Mouse (Mus musculus): ENCODE results near the gene Fbxo5. TPM values are rescaled to one million over a fixed set of nuclear protein-coding genes. Genes with fewer than 3 reads are reported as not detected.

Gene Fbxo5
- total and polyA plus RNA-seq, 2 experiments from 2014 or later = 7.8 to 8.9 TPM

GRCm38 (mm10) chr10:5806416-5806815 lies 1.0 kb upstream of the Fbxo5 start:
- Histone ChIP-seq H3K27ac (ENCODE audit: low read depth, low read length) (peak overlapping the region; percentile 86), H3K4me2 (ENCODE audit: low read depth) (peak overlapping the region; percentile 98), H3K4me3 (ENCODE audit: low read depth, low read length) (peak overlapping the region; percentile 68), H3K27me3 (ENCODE audit: insufficient read depth, low read length) (no peaks in the 10 kb centered on the region), H3K36me3 (ENCODE audit: insufficient read depth) (peaks cover 4% of the 10 kb centered on the region), H3K9me3 (ENCODE audit: low read length) (no peaks in the 10 kb centered on the region), H3K9ac (peak overlapping the region; percentile 46), H3K4me1 (ENCODE audit: insufficient read depth) (peaks cover 5% of the 10 kb centered on the region; the same call in 1 of the 2 replicates)
- DNase-seq (peak; percentile 42), ATAC-seq (no peak)
- 7% methylated on average over 8 of the region's 8 CpGs for WGBS
- TF ChIP-seq CTCF (IDR thresholded peaks at IDR 0.05; ENCODE audit: low read depth) = no peak

GRCm38 (mm10) chr10:5805731-5806307 lies 419 bp upstream of the Fbxo5 start:
- H3K27me3 ChIP-seq (ENCODE audit: insufficient read depth, low read length) = no peaks in the 10 kb centered on the region
- ATAC-seq = peak; percentile 95

DNA sequence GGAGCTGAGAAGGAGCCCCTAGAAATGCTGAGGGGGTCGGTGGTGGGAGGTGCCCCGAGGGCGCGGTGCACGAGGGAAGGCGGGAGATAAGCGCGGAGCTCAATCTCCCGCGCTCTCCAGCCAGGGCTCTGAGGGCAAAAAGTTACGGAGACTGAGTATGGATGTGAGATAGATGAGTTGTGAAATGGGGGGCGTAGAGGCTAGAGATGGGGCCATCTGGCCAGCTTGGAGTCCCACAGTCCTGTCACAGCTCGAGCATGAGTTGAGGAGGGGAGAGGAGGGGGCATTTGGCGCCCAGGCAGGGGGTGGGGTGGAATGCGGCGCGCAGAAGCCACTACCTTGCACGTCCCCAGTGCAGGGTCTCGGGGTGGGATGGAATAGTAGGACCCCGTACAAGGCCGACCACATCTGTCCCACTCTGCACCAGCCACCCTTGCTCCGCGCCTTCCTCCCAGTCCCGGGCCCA lies 676 bp downstream of the Fbxo5 start:
- Histone ChIP-seq H3K4me2 (ENCODE audit: low read depth) (peak overlapping the region; percentile 98), H3K4me1 (ENCODE audit: insufficient read depth) (peaks cover 5% of the 10 kb centered on the region; the same call in 1 of the 2 replicates), H3K4me3 (ENCODE audit: low read depth, low read length) (peak overlapping the region; percentile 68), H3K27me3 (ENCODE audit: insufficient read depth, low read length) (no peaks in the 10 kb centered on the region), H3K36me3 (ENCODE audit: insufficient read depth) (peaks cover 9% of the 10 kb centered on the region; the same call in 1 of the 2 replicates), H3K9me3 (ENCODE audit: low read length) (no peaks in the 10 kb centered on the region), H3K9ac (0 out of 2 replicates have a peak overlapping the region, but pooled peaks have one; percentile 14), H3K27ac (ENCODE audit: low read depth, low read length) (no peak overlapping the region)
- under 1% methylated on average over 24 of the region's 24 CpGs for WGBS
- DNase-seq (no peak), ATAC-seq (no peak)
- no peak for TF ChIP-seq CTCF (IDR thresholded peaks at IDR 0.05; ENCODE audit: low read depth)

More at GRCm38 (mm10) chr10:5805731-5806307, 419 bp upstream of the Fbxo5 start:
- Histone ChIP-seq H3K4me1 (ENCODE audit: insufficient read depth) (peaks cover 5% of the 10 kb centered on the region; the same call in 1 of the 2 replicates), H3K9ac (peak overlapping the region; percentile 46), H3K9me3 (ENCODE audit: low read length) (no peaks in the 10 kb centered on the region), H3K27ac (ENCODE audit: low read depth, low read length) (peak overlapping the region; percentile 86), H3K36me3 (ENCODE audit: insufficient read depth) (peaks cover 4% of the 10 kb centered on the region; the same call in 1 of the 2 replicates), H3K4me3 (ENCODE audit: low read depth, low read length) (peak overlapping the region; percentile 68), H3K4me2 (ENCODE audit: low read depth) (peak overlapping the region; percentile 98)
- no peak; the same call in 1 of the 2 replicates for TF ChIP-seq CTCF (IDR thresholded peaks at IDR 0.05; ENCODE audit: low read depth)
- WGBS = 1% methylated on average over 42 of the region's 43 CpGs
- DNase-seq = peak; percentile 99

DNA sequence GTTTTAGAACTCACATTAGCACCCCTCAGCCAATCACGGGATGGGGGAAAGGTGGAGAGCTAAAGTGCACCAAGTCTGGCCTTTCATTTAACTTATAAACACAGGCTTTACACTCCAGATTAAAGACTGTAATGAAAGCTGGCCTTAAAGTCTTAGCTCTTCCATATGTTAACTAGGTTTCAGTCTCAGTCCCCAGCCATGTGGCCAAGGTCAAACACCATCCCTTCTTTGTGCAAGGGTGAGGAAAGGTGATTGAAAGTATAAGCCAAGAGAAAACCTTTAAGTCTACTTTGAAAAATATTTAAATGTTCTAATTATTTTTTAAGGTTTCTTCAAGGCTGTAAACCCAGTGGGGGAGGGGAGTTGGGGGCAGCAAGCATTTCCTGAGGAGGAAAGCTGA lies 1.7 kb downstream of the Fbxo5 start:
- 6% methylated on average over 1 of the region's 1 CpGs for WGBS
- H3K4me3 ChIP-seq (ENCODE audit: low read depth, low read length) = peak overlapping the region; percentile 3; the same call in 1 of the 2 replicates
- peaks cover 5% of the 10 kb centered on the region; the same call in 1 of the 2 replicates for H3K4me1 ChIP-seq (ENCODE audit: insufficient read depth)
- no peaks in the 10 kb centered on the region for H3K27me3 ChIP-seq (ENCODE audit: insufficient read depth, low read length)
- peak overlapping the region; percentile 3; the same call in 1 of the 2 replicates for H3K4me2 ChIP-seq (ENCODE audit: low read depth)
- peaks cover 10% of the 10 kb centered on the region; the same call in 1 of the 2 replicates for H3K36me3 ChIP-seq (ENCODE audit: insufficient read depth)
- no peaks in the 10 kb centered on the region for H3K9me3 ChIP-seq (ENCODE audit: low read length)
- DNase-seq = no peak
- no peak overlapping the region for H3K9ac ChIP-seq
- no peak for ATAC-seq
- TF ChIP-seq CTCF (IDR thresholded peaks at IDR 0.05; ENCODE audit: low read depth) = no peak
- no peak overlapping the region for H3K27ac ChIP-seq (ENCODE audit: low read depth, low read length)

GRCm38 (mm10) chr10:5802866-5803265 lies 2.5 kb downstream of the Fbxo5 start:
- Histone ChIP-seq H3K4me3 (ENCODE audit: low read depth, low read length) (no peak overlapping the region), H3K9ac (no peak overlapping the region), H3K27ac (ENCODE audit: low read depth, low read length) (no peak overlapping the region), H3K4me1 (ENCODE audit: insufficient read depth) (peaks cover 5% of the 10 kb centered on the region; the same call in 1 of the 2 replicates), H3K36me3 (ENCODE audit: insufficient read depth) (peaks cover 10% of the 10 kb centered on the region; the same call in 1 of the 2 replicates), H3K4me2 (ENCODE audit: low read depth) (peak overlapping the region; percentile 31; the same call in 1 of the 2 replicates), H3K9me3 (ENCODE audit: low read length) (no peaks in the 10 kb centered on the region), H3K27me3 (ENCODE audit: insufficient read depth, low read length) (no peaks in the 10 kb centered on the region)
- DNase-seq (no peak), ATAC-seq (no peak)
- TF ChIP-seq CTCF (IDR thresholded peaks at IDR 0.05; ENCODE audit: low read depth) = no peak
- 28% methylated on average over 6 of the region's 6 CpGs for WGBS

GRCm38 (mm10) chr10:5800490-5800889 lies 4.9 kb downstream of the Fbxo5 start:
- no peaks in the 10 kb centered on the region for H3K9me3 ChIP-seq (ENCODE audit: low read length)
- H3K4me1 ChIP-seq (ENCODE audit: insufficient read depth) = peaks cover 5% of the 10 kb centered on the region; the same call in 1 of the 2 replicates
- H3K9ac ChIP-seq = no peak overlapping the region
- WGBS = 92% methylated on average over 1 of the region's 1 CpGs
- H3K27ac ChIP-seq (ENCODE audit: low read depth, low read length) = no peak overlapping the region
- H3K36me3 ChIP-seq (ENCODE audit: insufficient read depth) = peaks cover 10% of the 10 kb centered on the region; the same call in 1 of the 2 replicates
- no peak overlapping the region for H3K4me2 ChIP-seq (ENCODE audit: low read depth)
- DNase-seq (peak; percentile 40), ATAC-seq (no peak)
- H3K27me3 ChIP-seq (ENCODE audit: insufficient read depth, low read length) = no peaks in the 10 kb centered on the region
- peak; percentile 54 for TF ChIP-seq CTCF (IDR thresholded peaks at IDR 0.05; ENCODE audit: low read depth)
- no peak overlapping the region for H3K4me3 ChIP-seq (ENCODE audit: low read depth, low read length)

DNA sequence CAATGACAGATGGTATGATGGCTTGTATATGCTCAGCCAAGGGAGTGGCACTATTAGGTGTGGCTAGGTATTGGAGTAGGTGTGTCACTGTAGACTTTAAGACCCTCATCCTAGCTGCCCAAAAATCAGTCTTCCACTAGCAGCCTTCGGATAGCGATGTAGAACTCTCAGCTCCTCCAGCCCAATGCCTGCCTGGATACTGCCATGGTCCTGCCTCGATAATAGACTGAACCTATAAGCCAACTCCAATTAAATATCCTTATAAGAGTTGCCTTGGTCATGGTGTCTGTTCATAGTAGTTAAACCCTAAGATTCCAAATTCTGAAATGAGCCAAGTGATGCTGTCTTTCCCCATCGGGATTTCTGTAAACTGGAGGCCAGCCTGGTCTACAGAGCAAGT lies 7.3 kb downstream of the Fbxo5 start:
- no peaks in the 10 kb centered on the region for H3K9me3 ChIP-seq (ENCODE audit: low read length)
- no peaks in the 10 kb centered on the region for H3K4me1 ChIP-seq (ENCODE audit: insufficient read depth)
- ATAC-seq = no peak
- H3K9ac ChIP-seq = no peak overlapping the region
- H3K4me2 ChIP-seq (ENCODE audit: low read depth) = no peak overlapping the region
- no peak for DNase-seq
- H3K27ac ChIP-seq (ENCODE audit: low read depth, low read length) = no peak overlapping the region
- TF ChIP-seq CTCF (IDR thresholded peaks at IDR 0.05; ENCODE audit: low read depth) = no peak
- WGBS = 84% methylated on average over 4 of the region's 4 CpGs
- H3K27me3 ChIP-seq (ENCODE audit: insufficient read depth, low read length) = no peaks in the 10 kb centered on the region
- no peak overlapping the region for H3K4me3 ChIP-seq (ENCODE audit: low read depth, low read length)
- H3K36me3 ChIP-seq (ENCODE audit: insufficient read depth) = peaks cover 10% of the 10 kb centered on the region; the same call in 1 of the 2 replicates

Measured in forebrain, postnatal 0 days (tissue).